Mouse (Mus musculus) left cerebral cortex, postnatal 36 days (tissue): Measurements from ENCODE around the gene Zfp748. TPM values are rescaled to one million over a fixed set of nuclear protein-coding genes. Genes with fewer than 3 reads are reported as not detected.

Source experiments
- DNase-seq, 2 experiments: peaks; one replicate each; pipeline ENCODE4 v3.0.0; 2021 to 2022; ENCODE audit warnings: low spot score in 2 of 2, mixed read lengths in 1 of 2
- intact Hi-C: fragments of 180-260 bp; cut with DNase I; formaldehyde crosslinking; loops from one replicate; pipeline ENCODE4 v1.15.1; 2025
- total RNA-seq, 2 experiments: library from RNA; stranded (reverse); gene quantifications; 2 replicates each; pipeline ENCODE4 v1.2.3; 2021

The Zfp748 gene
- total RNA-seq = 10 to 100 TPM in 1 of 2 experiments, 1 to 10 TPM in 1; 8.8 to 10.6 TPM

DNA sequence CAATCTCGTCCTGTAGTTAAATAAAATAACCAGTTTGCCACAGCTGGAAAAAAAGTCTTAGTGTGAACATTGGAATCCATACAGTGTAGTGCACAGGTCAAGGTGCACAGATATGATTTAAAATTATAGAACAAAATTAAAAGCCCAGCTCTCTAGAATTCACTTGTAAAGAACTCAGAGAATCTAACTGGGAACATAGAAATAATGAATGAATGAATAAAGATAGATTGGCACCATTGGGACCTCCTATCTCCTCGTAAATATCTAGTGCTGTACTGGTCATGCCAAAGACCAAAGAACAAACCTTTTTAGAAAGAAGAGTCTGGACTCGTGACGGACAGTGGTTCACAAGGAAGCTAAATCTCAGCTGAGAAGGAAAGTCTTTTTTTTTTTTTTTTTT, at the start of gene Zfp748:
Gene Zfp748, minus strand, starts transcription at position 101 of the 400 bp plus-strand sequence.
- DNase-seq = no peak
- intact Hi-C loops = loop anchor here (2.0 to 5.0 kb wide), 2 partner anchors 27 to 84 kb away; partner anchors contain the start of genes Gm26965, Gm49345, Zfp729a and Zfp87

DNA sequence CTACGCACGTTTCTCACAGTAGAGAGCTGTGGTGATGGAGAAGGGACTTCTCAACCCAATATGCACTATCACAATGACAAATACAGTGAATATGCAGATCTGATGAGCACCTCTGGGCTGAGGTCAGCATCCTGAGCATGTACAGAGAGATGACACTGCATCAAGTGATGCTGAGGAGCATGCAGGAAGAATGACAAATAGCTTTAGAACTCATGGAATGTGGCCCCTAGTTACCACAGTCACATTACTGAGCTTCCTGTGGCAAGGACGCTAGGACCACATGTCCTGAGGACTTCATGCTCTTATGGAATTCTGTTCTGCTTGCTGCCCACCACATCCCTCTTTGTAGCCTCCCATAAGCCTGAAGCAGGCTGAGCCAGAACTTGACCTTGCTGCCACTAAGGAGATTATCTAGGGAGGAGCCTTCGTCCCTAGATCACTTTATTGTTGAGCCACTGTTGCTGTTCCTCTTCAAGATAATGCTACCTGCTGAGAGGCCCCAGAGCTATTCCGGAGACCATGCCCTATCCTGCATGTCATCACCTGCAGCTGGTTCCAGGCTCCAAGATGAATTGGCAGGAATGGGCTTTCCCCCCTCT, 19.1 kb upstream of the Zfp748 start:
- no peak for DNase-seq
- intact Hi-C loops = no loop called here

DNA sequence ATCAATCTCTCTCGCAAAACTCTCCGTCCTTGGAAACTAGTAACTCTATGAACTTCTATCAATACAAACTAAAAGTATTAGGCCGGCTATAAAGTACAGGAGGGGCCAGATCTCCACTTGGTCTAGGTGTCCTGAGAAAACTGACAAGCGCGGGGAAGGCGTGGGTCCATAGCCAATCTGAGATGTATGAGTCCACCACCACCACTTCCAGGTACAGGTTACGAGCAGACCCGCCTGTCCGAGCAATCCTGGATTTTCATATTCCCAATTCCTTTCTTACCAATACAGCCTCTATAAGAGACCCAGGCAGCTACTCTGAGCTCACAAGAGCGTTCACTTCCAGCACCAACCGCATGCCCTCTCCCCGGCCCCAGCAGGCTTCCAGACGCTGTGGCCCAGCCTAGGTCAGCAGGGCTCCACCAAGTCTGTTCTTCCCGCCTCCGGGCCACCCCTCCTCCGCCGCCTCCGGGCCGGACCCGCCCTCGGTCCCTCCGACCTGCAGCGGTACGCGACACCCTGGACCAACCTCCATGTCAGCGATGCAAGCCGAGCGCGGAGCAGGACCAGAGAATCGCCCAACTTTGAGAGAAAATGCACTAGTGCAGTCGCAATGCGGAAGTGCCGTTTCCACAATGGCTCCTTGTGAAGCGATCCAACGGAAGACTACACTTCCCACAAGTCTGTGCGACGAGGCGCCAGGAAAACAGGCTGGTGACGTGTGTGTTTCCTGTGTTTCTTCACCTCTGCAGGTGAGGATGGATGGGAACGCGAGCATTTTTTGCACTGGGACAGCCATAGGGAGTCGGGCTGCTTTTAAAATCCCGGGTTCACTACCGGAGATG, 904 bp downstream of the Zfp748 start:
- intact Hi-C loops = loop anchor here (2.0 to 5.0 kb wide), 2 partner anchors 26 to 85 kb away; partner anchors contain the start of genes Gm26965, Gm49345, Zfp729a and Zfp87
- peak; percentile 88 to 93 for DNase-seq

DNA sequence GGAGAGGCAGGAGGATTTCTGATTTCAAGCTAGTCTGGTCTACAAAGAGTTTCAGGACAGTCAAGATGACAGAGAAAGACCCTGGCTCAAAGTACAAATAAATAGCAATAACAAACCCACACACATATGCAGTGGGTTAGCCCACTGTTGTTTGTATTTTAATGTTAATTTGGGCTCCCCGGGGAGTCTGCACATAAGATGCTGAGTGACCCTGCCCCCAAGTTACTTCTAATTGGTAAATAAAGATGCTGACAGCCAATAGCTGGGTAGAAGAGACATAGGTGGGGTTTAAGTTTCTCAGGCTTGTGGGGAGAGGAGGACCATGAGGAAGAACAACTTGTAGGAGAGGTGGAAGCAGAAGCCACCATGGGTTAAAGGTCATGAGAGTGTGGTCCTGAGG, 7.7 kb downstream of the Zfp748 start:
- intact Hi-C loops = no loop called here

DNA sequence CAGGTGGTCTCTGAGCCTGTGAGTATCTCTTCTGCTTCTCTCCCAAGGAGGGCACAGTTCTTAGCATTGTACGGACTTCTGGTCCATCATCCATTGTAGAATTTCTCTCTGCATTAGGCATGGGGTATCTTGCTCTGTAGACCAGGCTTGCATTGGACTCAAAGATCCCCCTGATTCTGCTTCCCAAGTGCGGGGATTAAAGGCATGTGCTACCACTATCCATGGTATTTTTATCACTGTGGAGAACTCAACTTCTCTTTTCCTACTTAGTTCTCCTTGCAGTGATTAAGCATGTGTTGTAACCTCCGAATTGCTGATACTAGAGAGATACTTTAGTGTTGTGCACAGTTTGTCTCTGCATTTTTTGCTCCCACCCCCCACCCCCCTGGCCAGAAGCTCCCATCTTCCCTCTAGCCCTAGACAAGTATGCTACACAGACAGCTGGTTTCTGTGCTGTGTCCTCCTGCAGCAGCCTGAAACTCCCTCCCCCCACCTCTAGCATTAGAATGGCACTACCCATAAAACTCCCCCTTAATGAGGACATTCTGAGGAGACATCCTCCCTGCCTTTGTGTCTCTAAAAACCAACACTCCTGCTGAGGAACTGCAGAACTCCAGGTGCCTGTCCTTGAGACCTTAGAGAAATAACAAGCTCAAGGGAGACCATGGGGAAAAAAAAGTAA, 26.4 kb downstream of the Zfp748 start:
- intact Hi-C loops = loop anchor here (2.0 kb wide), 1 partner anchor 26 kb away; the partner anchor contains the start of gene Zfp748
- DNase-seq = no peak

More for the DNA sequence above, 7.7 kb downstream of the Zfp748 start:
- no peak for DNase-seq

DNA sequence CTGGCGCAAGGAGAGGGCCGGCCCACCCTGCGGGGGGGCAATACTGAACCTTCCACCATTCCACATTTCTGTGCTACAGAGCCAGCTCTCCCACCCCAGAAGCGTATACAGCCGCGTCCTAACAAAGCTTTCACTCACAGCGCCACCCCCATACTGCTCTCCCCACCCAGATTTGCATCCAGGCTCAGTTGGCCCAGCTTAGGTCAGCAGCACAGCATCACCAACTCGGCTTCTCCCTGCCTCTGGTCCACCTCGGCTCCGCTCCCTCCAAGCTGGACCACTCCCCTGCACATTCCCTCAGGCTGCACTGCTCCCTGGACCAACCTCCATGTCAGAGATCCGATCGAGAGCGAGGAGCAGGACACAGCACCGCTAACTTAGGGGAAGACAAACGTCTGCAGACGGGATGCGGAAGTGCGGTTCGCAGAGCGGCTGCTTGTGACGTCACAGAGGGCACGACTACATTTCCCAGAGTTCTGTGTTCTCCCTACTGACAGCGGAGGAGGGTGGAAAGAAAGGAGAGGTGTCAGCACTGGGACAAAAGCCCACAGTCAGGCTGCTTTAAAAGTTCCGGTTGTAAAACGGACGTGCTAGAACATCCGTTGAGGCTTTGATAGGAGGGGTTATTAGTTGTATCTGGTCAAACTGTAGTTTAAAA, 27.7 kb downstream of the Zfp748 start, which contains the start of the genes Gm26965 and Zfp87:
Gene Gm26965, minus strand, starts transcription at position 399 of the 658 bp plus-strand sequence.
Gene Zfp87, minus strand, starts transcription at position 425 of the 658 bp plus-strand sequence.
- DNase-seq = peak; percentile 92 to 95
- intact Hi-C loops = loop anchor here (2.0 kb wide), 1 partner anchor 27 kb away; the partner anchor contains the start of gene Zfp748

DNA sequence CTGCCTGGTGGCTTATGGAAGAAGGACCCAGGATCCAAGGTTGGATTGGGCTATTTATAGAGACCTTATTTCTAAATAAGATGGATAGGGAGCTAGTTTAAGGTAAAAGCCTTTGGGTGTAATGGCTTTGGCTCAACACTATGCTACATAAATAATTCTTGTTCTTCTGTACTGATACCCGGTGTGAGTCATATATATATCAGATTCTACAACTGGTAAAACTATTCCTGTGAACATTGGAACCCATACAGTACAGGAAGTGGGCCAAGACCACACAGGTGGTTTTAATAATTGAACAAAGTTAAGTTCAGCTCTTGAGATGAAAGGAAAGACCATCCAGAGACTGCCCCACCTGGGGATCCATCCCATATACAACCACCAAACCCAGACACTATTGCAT, 52.7 kb downstream of the Zfp748 start:
- intact Hi-C loops = no loop called here
- DNase-seq = no peak

DNA sequence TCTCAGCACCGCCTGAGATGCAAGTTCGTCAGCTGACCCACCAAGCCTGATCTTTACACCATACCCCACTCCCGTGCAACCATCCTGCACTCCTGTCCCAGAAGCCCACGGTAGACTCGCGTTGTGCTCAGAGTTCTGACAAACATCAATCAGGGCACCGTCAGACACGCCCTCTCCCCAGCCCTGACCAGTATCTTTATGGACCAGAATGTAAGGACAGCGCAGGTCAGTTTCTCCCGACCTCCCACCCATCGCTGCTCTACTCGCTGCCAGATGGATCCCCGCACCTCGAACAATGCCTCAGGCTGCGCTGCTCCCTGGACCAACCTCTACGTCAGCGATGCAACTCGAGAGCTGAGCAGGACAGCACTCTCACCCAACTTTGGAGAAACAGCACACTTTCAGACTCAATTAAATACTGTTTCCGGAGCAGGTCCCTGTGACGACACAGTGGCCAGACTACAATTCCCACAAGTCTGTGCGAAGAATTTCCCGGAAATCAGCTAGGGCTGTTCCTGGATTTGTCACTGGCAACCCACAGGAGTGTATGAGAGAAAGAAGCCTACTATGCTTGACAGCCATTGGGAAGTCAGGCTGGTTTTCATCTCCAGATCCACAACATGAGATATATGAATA, 53.4 kb downstream of the Zfp748 start, which contains the start of gene Zfp58:
Gene Zfp58, minus strand, starts transcription at position 472 of the 636 bp plus-strand sequence.
- intact Hi-C loops = no loop called here
- DNase-seq = peak; percentile 87 to 88

DNA sequence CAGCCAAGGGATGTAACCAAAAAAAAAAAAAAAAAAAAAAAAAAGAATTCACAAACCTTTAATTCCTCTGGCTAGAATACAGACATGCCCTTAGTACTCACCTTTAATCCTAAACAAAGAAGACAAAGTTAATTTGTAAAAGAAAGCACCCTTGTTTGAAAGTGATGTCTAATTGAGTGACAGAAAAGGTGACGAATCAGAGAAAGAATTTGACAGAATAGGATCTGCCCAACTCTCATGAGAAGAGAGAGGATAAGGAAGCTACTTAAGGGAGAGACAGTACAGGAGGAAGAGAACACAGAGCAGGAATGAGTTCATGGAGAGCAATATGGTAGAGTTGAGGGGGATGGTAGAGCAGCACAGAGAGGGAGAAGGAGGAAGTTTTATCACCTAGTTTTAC, 58.0 kb downstream of the Zfp748 start:
- intact Hi-C loops = no loop called here
- no peak for DNase-seq

Other genes with a start within 250 kb of the Zfp748 start
- gene Zfp457, start 247.3 kb downstream of the Zfp748 start, total RNA-seq = 1 to 10 TPM; 3.0 to 5.5 TPM
- gene Zfp595, start 221.3 kb downstream of the Zfp748 start, total RNA-seq = 1 to 10 TPM; 2.0 to 3.8 TPM
- not detected for gene Gm28044, start 193.3 kb downstream of the Zfp748 start, total RNA-seq
- gene Zfp953, start 193.2 kb downstream of the Zfp748 start, total RNA-seq = under 1 TPM; 0.91 to 1.00 TPM
- under 1 TPM in 1 of 2 experiments, not detected in 1; 0.52 TPM for gene Gm28041, start 178.1 kb downstream of the Zfp748 start, total RNA-seq
- gene Zfp456, start 178.0 kb downstream of the Zfp748 start, total RNA-seq = 1 to 10 TPM in 1 of 2 experiments, under 1 TPM in 1; 0.86 to 1.2 TPM
- gene Zfp429, start 154.0 kb downstream of the Zfp748 start, total RNA-seq = 1 to 10 TPM; 3.2 to 3.7 TPM
- 1 to 10 TPM; 6.0 to 6.5 TPM for gene Zfp459, start 132.4 kb downstream of the Zfp748 start, total RNA-seq
- 10 to 100 TPM; 12.6 TPM for gene Zfp874a, start 102.2 kb downstream of the Zfp748 start, total RNA-seq
- 10 to 100 TPM; 15.5 to 17.5 TPM for gene Zfp874b, start 69.6 kb downstream of the Zfp748 start, total RNA-seq
- 1 to 10 TPM; 7.2 to 7.7 TPM for gene Zfp58, start 53.3 kb downstream of the Zfp748 start, total RNA-seq
- gene Gm26965, start 27.7 kb downstream of the Zfp748 start, total RNA-seq = 1 to 10 TPM in 1 of 2 experiments, not detected in 1; 1.8 TPM
- 10 to 100 TPM; 21.8 to 22.2 TPM for gene Zfp87, start 27.7 kb downstream of the Zfp748 start, total RNA-seq
- 1 to 10 TPM; 7.6 to 9.7 TPM for gene Zfp729b, start 55.9 kb upstream of the Zfp748 start, total RNA-seq
- 1 to 10 TPM in 1 of 2 experiments, under 1 TPM in 1; 0.82 to 2.1 TPM for gene Gm49345, start 83.9 kb upstream of the Zfp748 start, total RNA-seq
- 1 to 10 TPM; 7.5 to 10.0 TPM for gene Zfp729a, start 84.0 kb upstream of the Zfp748 start, total RNA-seq
- gene Zfp738, start 133.2 kb upstream of the Zfp748 start, total RNA-seq = 10 to 100 TPM; 22.0 to 28.2 TPM
- gene Zfp65, start 175.3 kb upstream of the Zfp748 start, total RNA-seq = 10 to 100 TPM; 10.9 to 14.9 TPM
- 1 to 10 TPM; 6.3 to 6.5 TPM for gene Zfp85, start 201.4 kb upstream of the Zfp748 start, total RNA-seq
- 1 to 10 TPM; 3.1 to 3.7 TPM for gene Zfp493, start 225.9 kb upstream of the Zfp748 start, total RNA-seq